Mouse (Mus musculus) heart, postnatal 0 days (tissue): Measurements from ENCODE around the gene Map3k3.
"Not testable (repeated sequence)": the region's sequence is repeated elsewhere in the genome, so short reads cannot be mapped to it uniquely, and the experiment has no call there.

ENCODE experiments used
- CTCF ChIP-seq: IDR thresholded peaks from 2 replicates; pipeline ENCODE4 v1.5.1; 2016; ENCODE audit warnings: antibody characterized with exemption, control low read depth, low read depth
- EP300 ChIP-seq: IDR thresholded peaks from 2 replicates; pipeline ENCODE4 v1.6.1; 2016; ENCODE audit warnings: antibody characterized with exemption, low read depth

- not testable (repeated sequence) for TF ChIP-seq CTCF, EP300
These were observed 42.4 kb downstream of the Map3k3 start for GRCm38 (mm10) chr11:106126727-106127373.
